Mouse (Mus musculus): ENCODE measurements around the gene Adgrf2. TPM values are rescaled to one million over a fixed set of nuclear protein-coding genes. Genes with fewer than 3 reads are reported as not detected.
A peak's percentile ranks its signal among the peaks of the same experiment; 100 is the strongest.

Adgrf2 gene
- 0.08 and 0.17 TPM in 2 replicates for polyA plus RNA-seq (2014; fragmentation: Nextera tagmentation; extraction: Ambion mirVana)

- Histone ChIP-seq H3K4me2 (replicated peaks) (no peak within 1 kb of the TSS), H3K27ac (no peak within 1 kb of the TSS), H3K4me1 (replicated peaks; ENCODE audit: control insufficient read depth, insufficient read depth, low read length) (no peaks in the 10 kb centered on the region), H3K27me3 (ENCODE audit: control insufficient read depth, insufficient read depth, low read length) (no peaks in the 10 kb centered on the region), H3K4me3 (replicated peaks; ENCODE audit: low read length) (no peak within 1 kb of the TSS), H3K9me3 (ENCODE audit: control insufficient read depth, low read length) (no peaks in the 10 kb centered on the region), H3K36me3 (replicated peaks; ENCODE audit: control insufficient read depth, insufficient read depth) (no peaks in the 10 kb centered on the region), H3K9ac (no peak within 1 kb of the TSS)
- 38% methylated on average over 7 of the region's 7 CpGs for WGBS
- ATAC-seq (ENCODE audit: low FRiP score): no peak
- DNase-seq (ENCODE audit: low spot score): no peak
Observed at GRCm38 (mm10) chr17:42741801-42742217, at the start of gene Adgrf2. Gene Adgrf2 (minus strand): TSS chr17:42742179.

GRCm38 (mm10) chr17:42790787-42791186 is 48.8 kb upstream of the Adgrf2 start:
- Histone ChIP-seq H3K27ac (no peak overlapping the region), H3K27me3 (ENCODE audit: control insufficient read depth, insufficient read depth, low read length) (no peaks in the 10 kb centered on the region), H3K4me1 (replicated peaks; ENCODE audit: control insufficient read depth, insufficient read depth, low read length) (no peaks in the 10 kb centered on the region), H3K9ac (no peak overlapping the region), H3K4me3 (replicated peaks; ENCODE audit: low read length) (no peak overlapping the region), H3K9me3 (ENCODE audit: control insufficient read depth, low read length) (no peaks in the 10 kb centered on the region), H3K4me2 (replicated peaks) (no peak overlapping the region), H3K36me3 (replicated peaks; ENCODE audit: control insufficient read depth, insufficient read depth) (peaks cover 3% of the 10 kb centered on the region; the same call in 1 of the 2 replicates)
- DNase-seq (ENCODE audit: low spot score): no peak
- no peak for ATAC-seq (ENCODE audit: low FRiP score)
- 93% methylated on average over 1 of the region's 1 CpGs for WGBS

- WGBS: 78% methylated on average over 2 of the region's 2 CpGs
- no peak for DNase-seq (ENCODE audit: low spot score)
- no peak for ATAC-seq (ENCODE audit: low FRiP score)
- Histone ChIP-seq H3K9ac (no peak overlapping the region), H3K36me3 (replicated peaks; ENCODE audit: control insufficient read depth, insufficient read depth) (peaks cover 3% of the 10 kb centered on the region; the same call in 1 of the 2 replicates), H3K9me3 (ENCODE audit: control insufficient read depth, low read length) (no peaks in the 10 kb centered on the region), H3K4me3 (replicated peaks; ENCODE audit: low read length) (no peak overlapping the region), H3K4me2 (replicated peaks) (no peak overlapping the region), H3K27ac (no peak overlapping the region), H3K27me3 (ENCODE audit: control insufficient read depth, insufficient read depth, low read length) (no peaks in the 10 kb centered on the region), H3K4me1 (replicated peaks; ENCODE audit: control insufficient read depth, insufficient read depth, low read length) (no peaks in the 10 kb centered on the region)
Observed at GRCm38 (mm10) chr17:42789723-42790122, 47.7 kb upstream of the Adgrf2 start.

DNA sequence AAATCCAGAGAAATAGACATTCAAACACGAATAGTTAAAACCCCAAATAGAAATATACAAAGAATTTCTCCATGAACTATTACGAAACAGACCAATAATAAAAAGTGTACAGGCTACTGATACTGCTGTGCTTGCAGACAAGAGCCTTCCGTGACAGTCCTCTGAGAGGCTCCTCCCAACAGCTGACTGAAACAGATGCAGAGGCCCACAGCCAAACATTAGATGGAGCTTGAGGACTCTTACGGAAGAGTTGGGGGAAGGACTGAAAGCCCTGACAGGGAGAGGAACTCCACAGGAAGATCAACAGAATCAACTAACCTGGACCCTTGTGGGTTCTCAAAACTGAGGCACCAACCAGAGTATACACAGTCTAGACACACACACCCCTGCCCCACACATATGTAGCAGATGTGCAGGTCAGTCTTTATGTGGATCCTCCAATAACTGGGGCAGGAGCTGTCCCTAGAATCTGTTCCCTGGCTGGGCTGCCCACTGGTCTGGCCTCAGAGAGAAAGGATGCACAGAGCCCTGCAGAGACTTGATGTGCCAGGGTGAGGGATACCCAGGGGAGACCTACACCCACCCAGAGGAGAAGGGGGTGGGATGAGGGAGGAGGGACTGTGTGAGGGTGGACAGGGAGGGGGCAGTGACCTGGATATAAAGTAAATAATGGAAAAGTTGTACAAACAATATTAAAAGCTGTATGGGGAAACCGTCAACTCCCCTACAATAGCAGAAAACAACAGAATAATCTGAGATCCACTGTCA is 46.9 kb upstream of the Adgrf2 start:
- H3K9ac ChIP-seq: no peak overlapping the region
- ATAC-seq (ENCODE audit: low FRiP score) (no peak), DNase-seq (ENCODE audit: low spot score) (no peak)
- no peak overlapping the region for H3K27ac ChIP-seq
- H3K4me1 ChIP-seq (replicated peaks; ENCODE audit: control insufficient read depth, insufficient read depth, low read length): no peaks in the 10 kb centered on the region
- H3K27me3 ChIP-seq (ENCODE audit: control insufficient read depth, insufficient read depth, low read length): no peaks in the 10 kb centered on the region
- no peaks in the 10 kb centered on the region; the same call in 1 of the 2 replicates for H3K36me3 ChIP-seq (replicated peaks; ENCODE audit: control insufficient read depth, insufficient read depth)
- no peaks in the 10 kb centered on the region for H3K9me3 ChIP-seq (ENCODE audit: control insufficient read depth, low read length)
- H3K4me3 ChIP-seq (replicated peaks; ENCODE audit: low read length): no peak overlapping the region
- WGBS: 91% methylated on average over 5 of the region's 5 CpGs
- H3K4me2 ChIP-seq (replicated peaks): no peak overlapping the region

DNA sequence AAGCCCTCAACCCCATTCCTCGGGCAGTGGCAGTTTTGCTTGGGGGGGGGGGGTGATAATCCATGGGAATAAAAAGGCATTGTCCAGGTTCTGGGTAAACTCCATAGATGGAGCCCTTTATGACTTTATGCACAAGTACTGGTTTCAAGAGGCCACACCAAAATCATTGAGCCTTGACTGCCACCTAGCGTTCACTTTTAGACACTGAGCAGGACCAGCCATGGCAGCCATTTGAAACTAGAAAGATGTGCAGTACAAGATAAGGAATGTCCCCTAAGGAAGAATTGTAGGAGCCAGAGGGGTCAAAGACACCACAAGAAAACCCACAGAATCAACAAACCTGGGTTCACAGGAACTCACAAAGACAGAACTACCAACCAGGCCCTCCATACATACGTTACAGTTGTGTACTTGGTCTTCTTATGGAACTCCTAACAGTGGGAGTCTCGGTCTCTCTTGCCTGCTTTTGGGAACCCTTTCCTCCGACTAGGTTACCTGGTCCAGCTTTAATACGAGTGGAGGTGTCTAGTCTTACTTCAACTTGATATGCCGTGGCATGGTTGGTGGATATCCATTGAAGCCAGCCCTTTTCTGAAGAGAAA is 40.3 kb upstream of the Adgrf2 start:
- Histone ChIP-seq H3K27ac (no peak overlapping the region), H3K9ac (no peak overlapping the region), H3K36me3 (replicated peaks; ENCODE audit: control insufficient read depth, insufficient read depth) (no peaks in the 10 kb centered on the region), H3K27me3 (ENCODE audit: control insufficient read depth, insufficient read depth, low read length) (no peaks in the 10 kb centered on the region), H3K4me1 (replicated peaks; ENCODE audit: control insufficient read depth, insufficient read depth, low read length) (no peaks in the 10 kb centered on the region), H3K4me2 (replicated peaks) (no peak overlapping the region), H3K9me3 (ENCODE audit: control insufficient read depth, low read length) (no peaks in the 10 kb centered on the region), H3K4me3 (replicated peaks; ENCODE audit: low read length) (no peak overlapping the region)
- DNase-seq (ENCODE audit: low spot score) (peak; percentile 89), ATAC-seq (ENCODE audit: low FRiP score) (peak; percentile 77; the same call in 1 of the 2 replicates)
- WGBS: 58% methylated on average over 7 of the region's 7 CpGs

GRCm38 (mm10) chr17:42753791-42754190 is 11.8 kb upstream of the Adgrf2 start:
- 70% methylated on average over 2 of the region's 2 CpGs for WGBS
- Histone ChIP-seq H3K36me3 (replicated peaks; ENCODE audit: control insufficient read depth, insufficient read depth) (no peaks in the 10 kb centered on the region), H3K4me2 (replicated peaks) (no peak overlapping the region), H3K4me1 (replicated peaks; ENCODE audit: control insufficient read depth, insufficient read depth, low read length) (no peaks in the 10 kb centered on the region), H3K9me3 (ENCODE audit: control insufficient read depth, low read length) (no peaks in the 10 kb centered on the region), H3K9ac (no peak overlapping the region), H3K27me3 (ENCODE audit: control insufficient read depth, insufficient read depth, low read length) (no peaks in the 10 kb centered on the region), H3K27ac (no peak overlapping the region), H3K4me3 (replicated peaks; ENCODE audit: low read length) (no peak overlapping the region)
- ATAC-seq (ENCODE audit: low FRiP score): no peak
- DNase-seq (ENCODE audit: low spot score): no peak

- H3K4me1 ChIP-seq (replicated peaks; ENCODE audit: control insufficient read depth, insufficient read depth, low read length): no peaks in the 10 kb centered on the region
- ATAC-seq (ENCODE audit: low FRiP score) (no peak), DNase-seq (ENCODE audit: low spot score) (no peak)
- no peaks in the 10 kb centered on the region for H3K9me3 ChIP-seq (ENCODE audit: control insufficient read depth, low read length)
- WGBS: 87% methylated on average over 2 of the region's 2 CpGs
- H3K27ac ChIP-seq: no peak overlapping the region
- no peaks in the 10 kb centered on the region for H3K36me3 ChIP-seq (replicated peaks; ENCODE audit: control insufficient read depth, insufficient read depth)
- H3K4me2 ChIP-seq (replicated peaks): no peak overlapping the region
- no peak overlapping the region for H3K4me3 ChIP-seq (replicated peaks; ENCODE audit: low read length)
- no peak overlapping the region for H3K9ac ChIP-seq
- H3K27me3 ChIP-seq (ENCODE audit: control insufficient read depth, insufficient read depth, low read length): no peaks in the 10 kb centered on the region
Observed at GRCm38 (mm10) chr17:42752173-42752572, 10.2 kb upstream of the Adgrf2 start.

- no peaks in the 10 kb centered on the region for H3K27me3 ChIP-seq (ENCODE audit: control insufficient read depth, insufficient read depth, low read length)
- DNase-seq (ENCODE audit: low spot score): no peak
- H3K9ac ChIP-seq: no peak overlapping the region
- H3K36me3 ChIP-seq (replicated peaks; ENCODE audit: control insufficient read depth, insufficient read depth): no peaks in the 10 kb centered on the region
- no peak overlapping the region for H3K4me2 ChIP-seq (replicated peaks)
- H3K4me3 ChIP-seq (replicated peaks; ENCODE audit: low read length): no peak overlapping the region
- no peak overlapping the region for H3K27ac ChIP-seq
- no peaks in the 10 kb centered on the region for H3K4me1 ChIP-seq (replicated peaks; ENCODE audit: control insufficient read depth, insufficient read depth, low read length)
- 89% methylated on average over 6 of the region's 6 CpGs for WGBS
- ATAC-seq (ENCODE audit: low FRiP score): no peak
- H3K9me3 ChIP-seq (ENCODE audit: control insufficient read depth, low read length): no peaks in the 10 kb centered on the region
Observed at GRCm38 (mm10) chr17:42745657-42746420, 3.9 kb upstream of the Adgrf2 start.

DNA sequence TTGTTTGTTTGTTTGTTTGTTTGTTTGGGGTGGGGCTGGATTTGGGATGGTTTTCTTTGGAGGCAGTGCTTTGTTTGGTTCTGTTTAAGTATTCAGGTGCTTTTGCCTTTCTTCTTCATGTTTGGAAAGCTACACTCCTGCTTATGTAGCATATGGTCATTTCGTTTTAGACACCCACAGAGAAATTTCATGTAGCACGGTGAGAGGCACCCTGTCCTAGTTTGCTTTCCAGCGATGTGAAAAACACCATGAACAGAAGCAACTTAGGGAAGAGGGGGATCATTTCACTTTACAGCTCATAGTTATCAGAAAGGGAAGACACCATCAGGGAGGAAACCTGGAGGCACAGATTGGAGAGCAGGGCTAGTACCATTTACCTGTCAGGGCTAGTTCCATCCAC is 844 bp upstream of the Adgrf2 start:
- DNase-seq (ENCODE audit: low spot score): no peak
- no peak for ATAC-seq (ENCODE audit: low FRiP score)
- no peak overlapping the region for H3K27ac ChIP-seq
- H3K4me3 ChIP-seq (replicated peaks; ENCODE audit: low read length): no peak overlapping the region
- H3K9ac ChIP-seq: no peak overlapping the region
- H3K36me3 ChIP-seq (replicated peaks; ENCODE audit: control insufficient read depth, insufficient read depth): no peaks in the 10 kb centered on the region
- H3K4me1 ChIP-seq (replicated peaks; ENCODE audit: control insufficient read depth, insufficient read depth, low read length): no peaks in the 10 kb centered on the region
- no peaks in the 10 kb centered on the region for H3K27me3 ChIP-seq (ENCODE audit: control insufficient read depth, insufficient read depth, low read length)
- no peaks in the 10 kb centered on the region for H3K9me3 ChIP-seq (ENCODE audit: control insufficient read depth, low read length)
- 87% methylated on average over 3 of the region's 3 CpGs for WGBS
- H3K4me2 ChIP-seq (replicated peaks): no peak overlapping the region
